Comparison of ENCODE assay signal across 9 mouse cellular contexts in the genomic region with DNA sequence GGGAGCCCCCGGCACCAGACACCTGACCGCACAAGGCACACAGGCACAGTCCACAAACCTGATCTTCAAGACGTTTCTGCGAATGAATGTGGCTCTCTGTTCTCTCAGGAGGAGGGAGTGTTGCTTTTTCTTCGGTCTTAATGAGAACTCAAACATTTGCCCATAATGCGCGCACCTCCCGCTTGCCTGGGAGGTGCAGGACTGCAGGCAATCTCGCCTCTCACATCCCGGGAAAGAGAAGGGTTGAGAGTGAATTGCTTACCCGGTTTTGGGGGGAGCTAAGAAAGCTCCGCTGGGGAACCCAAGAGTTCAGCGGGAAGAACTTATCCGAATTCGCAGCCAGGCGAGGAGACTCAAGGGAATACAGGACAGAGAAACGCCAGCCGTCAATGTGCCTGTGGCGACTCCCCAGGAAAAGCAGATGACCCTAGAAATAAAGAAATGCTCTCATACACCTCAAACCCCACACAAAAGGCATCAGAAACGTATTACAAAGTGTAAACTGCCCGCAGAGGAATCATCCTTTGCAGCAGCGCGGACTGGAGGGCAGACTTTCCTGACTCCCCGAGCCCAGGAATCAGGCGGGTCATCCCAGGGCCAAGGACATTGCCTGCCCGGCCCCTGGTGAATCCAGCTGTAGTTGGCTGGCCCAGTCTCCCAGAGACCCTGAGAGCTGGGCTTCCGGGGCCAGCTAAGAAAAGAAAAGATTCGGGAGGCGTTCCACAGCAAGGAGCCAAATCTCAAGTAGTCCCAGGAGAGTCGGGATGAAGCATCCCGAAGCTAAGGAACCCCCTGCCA. TPM values are rescaled to one million over a fixed set of nuclear protein-coding genes. Genes with fewer than 3 reads are reported as not detected.
A peak's percentile ranks its signal among the peaks of the same experiment; 100 is the strongest.
DNase-seq lines count a peak whose midpoint lies in the region; ATAC-seq and TF ChIP-seq lines count a peak whose summit lies in the region.
"Had no signal": no experiment of that assay in that cellular context is flagged by ENCODE, and none has a peak within 500 bp of the region (broad histone marks: within the 10 kb centered on the region; RNA-seq: fewer than 3 reads in every experiment).

No protein-coding gene starts in this region.

- H3K4me3 ChIP-seq in kidney, embryonic 15.5 days (replicated peaks): peak overlapping the region; percentile 54
- H3K4me3 ChIP-seq in embryonic facial prominence, embryonic 11.5 days (ENCODE audit: low read depth, low read length): peak overlapping the region; percentile 43
- peak overlapping the region; percentile 50 for H3K4me3 ChIP-seq in hindbrain, postnatal 0 days (ENCODE audit: low read length)
- no peak overlapping the region for H3K4me3 ChIP-seq in lung, adult 2 months (replicated peaks; ENCODE audit: extremely low read depth, low read depth, low read length)

- WGBS in kidney, embryonic 15.5 days: 2% methylated on average over 31 of the region's 31 CpGs
- 2% methylated on average over 31 of the region's 31 CpGs for WGBS in embryonic facial prominence, embryonic 11.5 days
- 5% methylated on average over 31 of the region's 31 CpGs for WGBS in hindbrain, postnatal 0 days
- 4% methylated on average over 31 of the region's 31 CpGs for WGBS in lung, adult 2 months

- no peaks in the 10 kb centered on the region for H3K9me3 ChIP-seq in kidney, embryonic 15.5 days (replicated peaks)
- H3K9me3 ChIP-seq in embryonic facial prominence, embryonic 11.5 days (replicated peaks; ENCODE audit: control insufficient read depth, low read length): no peaks in the 10 kb centered on the region
- H3K9me3 ChIP-seq in hindbrain, postnatal 0 days (ENCODE audit: low read length): no peaks in the 10 kb centered on the region

- peaks cover 55% of the 10 kb centered on the region for H3K27me3 ChIP-seq in kidney, embryonic 15.5 days
- H3K27me3 ChIP-seq in embryonic facial prominence, embryonic 11.5 days (ENCODE audit: control insufficient read depth, insufficient read depth, low read length): peaks cover 16% of the 10 kb centered on the region
- no peaks in the 10 kb centered on the region for H3K27me3 ChIP-seq in hindbrain, postnatal 0 days (ENCODE audit: insufficient read depth, low read length)

- no peak for DNase-seq in kidney, adult 9 months
- peak; percentile 6 for DNase-seq in embryonic facial prominence, embryonic 11.5 days (ENCODE audit: low spot score)
- peak; percentile 13 for DNase-seq in hindbrain, postnatal 0 days (ENCODE audit: low spot score)
- peak; percentile 58 for DNase-seq in neural tube, embryonic 10.5 days (ENCODE audit: extremely low spot score, low spot score)
- no peak for DNase-seq in layer of hippocampus, adult 9-10 months (ENCODE audit: low spot score)
- DNase-seq in lung, adult 2 months: no peak
- no peak for DNase-seq in adrenal gland, postnatal 4 days (ENCODE audit: low spot score in 2 of 2)

- peak; percentile 49 for ATAC-seq in kidney, embryonic 15.5 days (replicated peaks; ENCODE audit: low FRiP score)
- ATAC-seq in embryonic facial prominence, embryonic 11.5 days (replicated peaks; ENCODE audit: insufficient number of reproducible peaks, low FRiP score, low TSS enrichment, low read depth): no peak
- ATAC-seq in hindbrain, postnatal 0 days: peak; percentile 44; the same call in 1 of the 2 replicates

- peaks cover 18% of the 10 kb centered on the region for H3K4me1 ChIP-seq in kidney, embryonic 15.5 days
- no peaks in the 10 kb centered on the region for H3K4me1 ChIP-seq in embryonic facial prominence, embryonic 11.5 days (ENCODE audit: control insufficient read depth, insufficient read depth, low read length)
- peaks cover 6% of the 10 kb centered on the region for H3K4me1 ChIP-seq in hindbrain, postnatal 0 days (ENCODE audit: insufficient read depth, low read length)
- peaks cover 3% of the 10 kb centered on the region; the same call in 1 of the 2 replicates for H3K4me1 ChIP-seq in lung, adult 2 months (ENCODE audit: control insufficient read depth, insufficient read depth, low read length)

- no peaks in the 10 kb centered on the region for H3K36me3 ChIP-seq in kidney, embryonic 15.5 days
- H3K36me3 ChIP-seq in embryonic facial prominence, embryonic 11.5 days (replicated peaks; ENCODE audit: control insufficient read depth, insufficient read depth, low read depth, low read length): no peaks in the 10 kb centered on the region
- no peaks in the 10 kb centered on the region for H3K36me3 ChIP-seq in hindbrain, postnatal 0 days (ENCODE audit: insufficient read depth, low read length)
- H3K36me3 ChIP-seq: G1E had no signal

- TF ChIP-seq CTCF in hindbrain, postnatal 0 days (IDR thresholded peaks at IDR 0.05; ENCODE audit: low read depth): no peak
- TF ChIP-seq CTCF in lung, adult 2 months (IDR thresholded peaks at IDR 0.05; ENCODE audit: insufficient read depth, low read length): no peak

- peak overlapping the region; percentile 96 for H3K4me2 ChIP-seq in kidney, embryonic 15.5 days
- H3K4me2 ChIP-seq in embryonic facial prominence, embryonic 11.5 days (ENCODE audit: low read depth, low read length): peak overlapping the region; percentile 89
- peak overlapping the region; percentile 86 for H3K4me2 ChIP-seq in hindbrain, postnatal 0 days (ENCODE audit: low read depth, low read length)

- TF ChIP-seq POLR2A in lung, adult 2 months (IDR thresholded peaks at IDR 0.05; ENCODE audit: borderline replicate concordance, extremely low read depth, low read depth, low read length): no peak

- H3K27ac ChIP-seq in kidney, embryonic 15.5 days: no peak overlapping the region
- H3K27ac ChIP-seq in embryonic facial prominence, embryonic 11.5 days (replicated peaks; ENCODE audit: low read depth, low read length): no peak overlapping the region
- no peak overlapping the region for H3K27ac ChIP-seq in hindbrain, postnatal 0 days

- H3K9ac ChIP-seq in kidney, embryonic 15.5 days: 0 out of 2 replicates have a peak overlapping the region, but pooled peaks have one; percentile 21
- peak overlapping the region; percentile 11 for H3K9ac ChIP-seq in embryonic facial prominence, embryonic 11.5 days (replicated peaks; ENCODE audit: low read length)
- H3K9ac ChIP-seq in hindbrain, postnatal 0 days (replicated peaks; ENCODE audit: low read length): peak overlapping the region; percentile 42

RNA-seq across cellular contexts. Expression of a gene that starts 0.6 kb away (rescaled TPM):
- 0.12 TPM in 1 of 2 replicates, not detected in the other for polyA plus RNA-seq in kidney, embryonic 15.5 days (2015; fragmentation: Nextera tagmentation; extraction: Ambion mirVana)
- polyA plus RNA-seq in embryonic facial prominence, embryonic 11.5 days (2014; fragmentation: Nextera tagmentation; extraction: Ambion mirVana): 0.32 and 0.60 TPM in 2 replicates
- total RNA-seq in hindbrain, postnatal 0 days (2014; rRNA removed): 14.6 and 15.0 TPM in 2 replicates
- polyA plus RNA-seq in hindbrain, postnatal 0 days (2015; fragmentation: Nextera tagmentation; extraction: Ambion mirVana): 1.4 TPM in 2 replicates
- polyA plus RNA-seq in lung, adult 2 months (2012; rRNA removed): not detected in 2 replicates
- total RNA-seq in adrenal gland, postnatal 4 days (2021): under 1 TPM in 1 of 2 experiments, not detected in 1; 0.20 TPM
- polyA plus RNA-seq: G1E had no signal

Comparison
In these comparisons a context has a peak if more than half of its experiments do, and no peak if none do; other contexts are left out.
1. DNase-seq: peak in embryonic facial prominence, embryonic 11.5 days (single experiment), hindbrain, postnatal 0 days (single experiment) and neural tube, embryonic 10.5 days (single experiment); none in kidney, adult 9 months (single experiment), layer of hippocampus, adult 9-10 months (single experiment), lung, adult 2 months (single experiment) and adrenal gland, postnatal 4 days (0 of 2).
2. Peak in every context shown above with its lines, with median percentiles within 50 percentile points of each other: H3K4me2 ChIP-seq and H3K9ac ChIP-seq.